Mouse (Mus musculus): ENCODE measurements at regions not wholly inside any gene's neighbourhood (a gene's known extent, or its start where the extent isn't known, plus 50 kb on each side); places are given as distances from the start of the nearest gene placed in this dataset.

- DNase-seq, result no peak
Measured at GRCm38 (mm10) chr17:78023507-78024355, 176.3 kb upstream of the Crim1 start.

GRCm38 (mm10) chr17:78024356-78024723, 175.7 kb upstream of the Crim1 start:
- no peak for DNase-seq

GRCm38 (mm10) chr17:78025294-78025693, 174.8 kb upstream of the Crim1 start:
- DNase-seq, result no peak

DNA sequence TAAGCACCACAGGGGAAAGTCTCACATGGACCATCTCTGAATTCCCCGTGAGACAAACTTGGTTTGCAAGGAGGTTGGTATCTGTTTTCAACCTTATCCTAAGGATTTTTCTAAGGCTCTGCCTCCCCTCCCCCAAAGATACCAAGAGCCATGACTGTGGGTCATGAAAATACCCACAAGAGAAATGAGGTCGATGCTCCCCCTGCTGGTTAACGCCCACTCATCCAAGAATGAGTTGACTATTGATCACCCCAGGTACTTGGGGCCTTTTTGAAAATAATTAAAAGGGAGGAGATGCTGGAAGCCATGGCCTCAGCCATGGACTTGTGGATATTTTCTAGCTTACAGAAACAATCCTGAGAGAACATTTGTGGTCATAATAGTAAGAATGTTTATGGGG, 164.4 kb upstream of the Crim1 start:
- DNase-seq, result no peak

DNA sequence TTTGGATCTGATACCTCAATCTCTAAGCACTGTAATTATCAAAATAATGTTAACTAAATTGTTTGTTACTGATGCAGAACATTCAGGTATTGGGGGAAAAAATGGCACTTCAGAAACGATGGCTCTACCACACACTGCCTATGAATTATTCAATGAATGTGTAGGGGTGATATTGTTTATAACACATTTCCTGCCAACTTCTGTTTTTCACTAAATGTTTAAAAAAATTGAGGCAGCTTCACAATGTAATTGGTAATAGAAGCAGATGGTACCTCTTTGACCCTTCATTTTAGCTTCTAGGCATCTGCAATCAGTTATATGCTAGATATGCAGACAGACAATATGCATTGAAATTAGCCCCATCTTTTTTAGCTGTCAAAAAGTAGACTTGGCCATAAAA, 159.7 kb upstream of the Crim1 start:
- DNase-seq, result no peak

DNA sequence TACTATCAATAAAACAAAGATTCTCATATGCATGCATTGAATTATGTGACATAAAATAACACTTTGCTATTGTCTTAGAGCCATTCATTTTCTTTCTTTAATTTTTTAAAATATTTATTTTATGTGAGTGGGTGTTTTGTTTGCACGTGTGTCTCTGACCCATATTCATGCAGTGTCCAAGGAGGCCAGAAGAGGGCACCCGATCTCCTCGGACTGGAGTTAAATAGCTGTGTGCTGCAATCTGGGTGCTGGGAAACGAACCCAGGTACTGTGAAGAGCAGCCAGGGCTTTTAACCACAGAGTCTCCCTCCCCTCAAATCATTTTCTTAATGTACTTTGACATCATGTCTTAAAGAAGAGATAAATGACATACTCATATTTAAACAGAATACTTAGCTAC, 158.8 kb upstream of the Crim1 start:
- DNase-seq, result no peak

DNA sequence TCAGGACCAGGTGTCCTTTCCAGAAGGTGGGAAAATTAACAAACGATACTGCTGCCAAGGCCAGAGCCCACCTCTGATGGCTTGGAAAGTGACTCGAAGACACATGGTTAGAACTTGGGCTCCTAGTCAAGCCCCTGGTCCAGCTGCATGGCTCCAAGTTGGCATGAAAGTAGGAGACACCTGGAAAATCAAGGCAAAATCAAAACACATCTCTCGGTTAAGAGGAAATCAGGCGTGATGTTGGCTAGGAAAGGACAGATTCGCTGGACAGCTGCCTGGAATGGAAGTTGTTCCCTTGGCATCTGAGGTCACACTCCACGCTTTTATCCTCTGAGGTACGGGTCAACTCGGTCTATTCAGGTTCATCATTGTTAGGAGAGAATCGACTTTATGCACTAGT, 150.3 kb upstream of the Crim1 start:
- no peak for DNase-seq

DNA sequence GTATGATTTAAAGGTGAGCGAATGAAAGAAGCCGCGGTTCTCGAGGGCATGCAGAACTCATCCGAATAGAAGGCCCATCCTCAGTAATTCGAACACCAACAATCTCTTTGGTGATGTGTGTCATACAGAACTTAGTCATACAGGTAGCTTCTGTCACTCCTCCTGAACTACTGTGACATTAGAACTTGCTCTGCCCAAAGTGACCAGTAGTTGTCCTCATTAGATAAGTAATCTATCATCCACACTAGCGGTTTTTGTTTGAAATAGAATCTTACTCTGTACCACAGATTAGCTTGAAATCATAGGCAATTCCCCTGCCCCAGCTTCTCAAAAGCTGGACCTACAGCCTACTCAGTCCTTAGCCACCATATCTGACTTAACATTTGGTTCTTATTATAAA, 149.8 kb upstream of the Crim1 start:
- no peak for DNase-seq

DNA sequence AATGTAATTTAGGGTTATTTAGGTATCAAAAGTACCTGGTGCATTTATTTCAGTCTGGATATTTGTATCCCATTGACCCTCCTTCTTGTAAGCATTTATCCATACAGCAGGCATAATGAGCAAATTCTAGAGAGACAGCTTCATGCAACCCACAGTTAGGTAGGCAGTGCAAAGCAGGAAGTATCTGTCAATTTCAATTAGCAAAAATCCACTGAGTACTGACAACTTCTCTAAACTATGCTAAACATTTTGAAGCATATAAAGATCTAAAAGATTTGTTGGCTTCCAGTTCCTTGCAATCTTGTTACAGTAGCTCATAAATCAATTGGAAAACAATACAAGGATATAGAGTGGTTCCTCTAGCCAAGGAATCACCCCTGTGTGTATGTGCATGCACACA, 124.2 kb upstream of the Crim1 start:
- no peak for DNase-seq

- DNase-seq, result no peak
Measured at GRCm38 (mm10) chr17:78078381-78078780, 121.7 kb upstream of the Crim1 start.

- DNase-seq, result no peak
Measured at GRCm38 (mm10) chr17:78084419-78084818, 115.6 kb upstream of the Crim1 start.

- peak; percentile 5 to 50 for DNase-seq
Measured at GRCm38 (mm10) chr17:78086963-78087362, 113.1 kb upstream of the Crim1 start.

DNA sequence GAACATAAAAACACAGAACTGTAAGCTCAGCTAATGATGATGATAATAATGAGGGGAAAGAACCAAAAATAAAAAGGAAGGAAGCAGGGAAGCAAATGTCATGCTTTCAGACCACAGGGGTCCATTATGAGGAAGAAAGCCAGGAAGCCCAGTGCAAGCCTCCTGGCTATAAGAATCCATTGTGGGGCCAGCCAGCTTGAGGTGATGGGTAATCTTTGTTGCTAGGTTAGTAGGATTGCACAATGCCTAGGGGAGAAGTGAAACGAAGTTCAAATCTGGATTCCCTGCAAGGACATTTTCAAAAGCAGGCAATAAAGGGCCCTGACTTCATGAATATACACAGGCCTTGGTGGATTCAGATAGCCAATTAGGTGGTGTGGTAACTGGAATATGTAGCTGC, 102.3 kb upstream of the Crim1 start:
- no peak for DNase-seq

DNA sequence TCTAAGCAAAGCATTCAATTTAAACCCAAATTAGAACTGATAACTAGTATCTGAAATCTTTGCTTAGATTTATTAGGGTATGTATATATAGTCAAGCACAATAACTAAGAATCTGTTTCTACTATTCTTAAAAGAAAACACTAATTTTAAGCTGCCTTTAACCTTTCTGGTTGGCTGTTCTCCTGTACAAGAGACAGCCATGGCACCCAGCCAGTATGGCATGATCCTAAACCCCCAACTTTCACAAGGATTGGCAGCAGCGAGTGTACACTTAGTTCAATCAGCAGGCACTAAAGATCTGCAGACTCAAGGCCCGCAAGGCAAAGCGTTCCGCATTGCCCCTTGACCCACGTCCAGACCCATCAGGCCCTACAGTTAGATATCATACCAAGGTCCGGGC, 91.3 kb upstream of the Crim1 start:
- no peak for DNase-seq

DNA sequence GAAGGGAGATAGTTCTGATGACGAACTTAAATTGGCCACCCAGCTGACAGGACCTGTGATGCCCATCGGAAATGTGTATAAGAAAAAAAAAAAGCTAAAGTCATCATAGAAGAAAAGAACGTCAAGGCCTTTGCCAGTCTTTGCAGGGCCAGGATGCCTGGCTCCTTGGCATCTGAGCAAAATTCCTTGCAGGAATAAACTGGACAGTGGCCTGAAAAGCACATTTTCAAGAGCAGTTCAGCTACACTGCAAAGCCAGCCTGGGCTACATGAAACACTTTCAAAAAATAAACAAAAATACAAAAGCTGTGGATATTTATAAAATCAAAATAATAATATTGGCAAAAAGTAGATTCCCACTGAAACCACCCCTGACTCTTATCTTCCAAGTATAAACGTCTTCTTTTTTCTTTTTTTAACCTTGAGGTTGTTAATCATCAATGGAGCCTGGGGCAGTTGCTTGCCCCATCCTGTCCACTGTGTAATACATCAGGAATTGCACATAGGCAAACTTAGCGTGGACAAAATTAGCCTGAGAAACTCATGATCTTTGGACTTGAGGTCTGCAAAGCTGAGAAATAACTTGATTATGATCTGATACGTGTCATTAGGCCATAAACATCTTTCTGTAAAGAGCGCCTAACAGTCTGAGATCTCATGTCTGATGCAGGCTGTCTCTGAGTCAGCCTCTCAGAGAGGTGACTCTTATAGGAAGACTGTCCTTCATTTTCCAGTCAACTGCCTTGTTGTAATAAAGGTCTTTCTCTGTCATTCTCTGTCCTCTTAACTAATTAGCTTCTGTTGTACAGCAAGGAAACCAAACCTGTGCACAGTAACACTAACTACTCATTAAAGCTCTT, 90.5 kb upstream of the Crim1 start:
- DNase-seq, result no peak

DNA sequence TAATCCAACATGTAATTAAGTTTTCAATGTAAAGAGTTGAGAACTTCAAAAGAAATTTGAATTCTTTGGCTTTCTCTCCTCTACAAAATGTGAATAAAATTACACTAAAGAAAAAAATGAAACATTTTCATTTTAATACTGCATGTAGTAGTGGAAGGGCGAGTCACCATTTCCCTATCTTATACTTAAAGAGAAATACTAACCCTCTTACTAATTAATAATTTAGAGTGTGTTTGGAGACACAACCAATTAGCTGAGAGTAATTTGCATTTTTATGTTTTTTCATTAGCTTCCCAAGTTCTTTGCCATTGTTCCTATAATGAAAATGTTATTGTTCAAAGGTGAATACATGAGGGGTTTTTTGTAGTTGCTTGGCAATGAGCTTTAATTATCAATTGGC, 67.9 kb upstream of the Crim1 start:
- DNase-seq, result no peak

DNA sequence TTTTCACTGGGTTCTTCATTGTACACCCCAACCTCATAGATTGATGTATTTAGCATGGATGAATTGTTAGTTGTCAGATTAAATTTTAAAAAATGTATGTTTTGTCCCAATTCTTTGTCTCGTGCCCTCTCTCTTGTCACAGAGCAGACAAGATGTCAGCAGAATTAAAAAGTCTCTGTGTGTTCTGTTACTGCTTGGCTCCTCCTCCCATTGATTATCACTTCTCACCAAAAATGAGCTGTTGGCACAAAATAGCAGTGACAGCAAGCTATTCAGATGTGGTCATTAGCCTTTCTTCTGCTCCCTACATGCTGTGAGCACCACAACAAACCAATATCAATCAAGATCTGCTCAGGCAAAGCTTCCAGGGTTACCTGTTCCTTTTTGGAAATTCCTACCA, 62.1 kb upstream of the Crim1 start:
- DNase-seq, result no peak

DNA sequence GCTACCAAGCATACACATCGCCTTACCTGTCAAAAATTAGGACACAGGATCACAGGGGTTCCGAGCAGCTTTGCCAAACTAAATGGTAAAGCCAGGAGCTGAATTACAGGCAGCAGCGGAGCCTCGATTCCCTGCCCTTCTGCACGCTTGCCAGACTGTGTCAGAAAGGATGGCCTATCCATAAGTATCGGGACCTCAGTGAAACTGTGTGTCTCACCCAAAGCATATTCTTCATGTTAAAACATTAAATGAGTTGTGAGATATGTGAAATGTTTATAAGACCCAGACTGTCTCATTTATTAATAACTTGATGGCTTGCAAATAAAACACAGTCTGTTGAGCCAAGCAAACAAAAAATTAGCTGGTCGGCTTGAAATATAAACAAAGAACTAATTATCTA, 59.4 kb upstream of the Crim1 start:
- DNase-seq, result no peak

DNA sequence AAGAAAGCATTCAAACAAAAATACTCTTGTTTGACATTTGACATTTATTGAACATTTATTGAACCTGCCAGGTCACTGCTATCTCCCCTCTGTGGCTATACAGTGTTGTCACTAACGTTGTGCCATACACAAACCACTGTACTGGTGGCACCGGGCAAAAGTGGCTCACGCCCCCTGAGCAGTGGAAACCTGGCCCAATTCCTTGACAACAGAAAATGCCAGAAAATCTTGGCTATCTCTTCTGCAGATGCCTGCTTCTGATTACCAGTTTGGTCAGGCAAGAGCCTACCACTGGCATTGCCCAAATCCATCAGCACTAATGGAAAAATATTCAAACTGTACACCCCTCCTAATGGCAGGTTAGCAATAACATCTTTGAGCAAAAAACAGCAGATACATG, 58.9 kb upstream of the Crim1 start:
- no peak for DNase-seq

- DNase-seq, result no peak
Measured at GRCm38 (mm10) chr17:78142431-78142830, 57.6 kb upstream of the Crim1 start.

GRCm38 (mm10) chr17:78145335-78145734, 54.7 kb upstream of the Crim1 start:
- DNase-seq, result no peak
